Mouse (Mus musculus): Measurements from ENCODE around the gene Timm9. TPM values are rescaled to one million over a fixed set of nuclear protein-coding genes. Genes with fewer than 3 reads are reported as not detected.

The Timm9 gene
- total and polyA plus RNA-seq, 2 experiments from 2014 or later, result 58.0 to 147 TPM

DNA sequence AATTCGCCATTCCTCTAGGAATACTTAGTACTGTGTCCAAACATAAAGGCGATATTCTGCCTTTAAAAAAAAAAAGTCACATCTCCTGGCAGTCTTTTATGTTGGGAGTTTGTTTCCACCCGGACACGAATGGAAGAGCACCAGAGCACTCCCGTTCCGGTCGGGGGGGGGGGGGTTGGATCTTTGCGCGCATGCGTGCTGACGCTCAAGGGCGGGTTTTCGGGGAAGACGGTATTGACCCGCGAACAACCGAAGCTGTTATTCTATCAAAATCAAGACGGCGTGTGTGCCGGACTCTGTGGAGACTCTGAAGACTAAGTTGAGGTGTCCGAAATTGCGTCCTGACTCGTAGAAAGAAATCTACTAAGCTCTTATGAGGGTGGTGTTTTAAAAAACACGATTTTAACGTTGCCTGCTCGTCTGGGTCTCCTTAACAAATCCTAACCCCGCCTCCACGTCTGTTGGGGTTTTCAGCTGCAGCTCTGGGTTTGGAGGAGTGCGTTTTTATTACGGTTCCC lies 549 bp upstream of the Timm9 start:
- 0 out of 2 replicates have a peak, but pooled peaks cover 7% of the 10 kb centered on the region for H3K4me1 ChIP-seq (ENCODE audit: insufficient read depth, low read length)
- no peak for TF ChIP-seq CTCF (IDR thresholded peaks at IDR 0.05; ENCODE audit: low read depth)
- no peaks in the 10 kb centered on the region for H3K27me3 ChIP-seq (ENCODE audit: insufficient read depth, low read length)
- DNase-seq (ENCODE audit: low spot score) (peak; percentile 95), ATAC-seq (peak; percentile 87)
- H3K27ac ChIP-seq, result peak overlapping the region; percentile 86
- peak overlapping the region; percentile 88 for H3K9ac ChIP-seq (replicated peaks; ENCODE audit: low read length)
- H3K4me3 ChIP-seq (ENCODE audit: low read length), result peak overlapping the region; percentile 98
- no peaks in the 10 kb centered on the region for H3K9me3 ChIP-seq (ENCODE audit: low read length)
- H3K4me2 ChIP-seq (ENCODE audit: low read depth, low read length), result peak overlapping the region; percentile 83
- 0% methylated on average over 30 of the region's 30 CpGs for WGBS
- peaks cover 12% of the 10 kb centered on the region; the same call in 1 of the 2 replicates for H3K36me3 ChIP-seq (ENCODE audit: insufficient read depth, low read length)

DNA sequence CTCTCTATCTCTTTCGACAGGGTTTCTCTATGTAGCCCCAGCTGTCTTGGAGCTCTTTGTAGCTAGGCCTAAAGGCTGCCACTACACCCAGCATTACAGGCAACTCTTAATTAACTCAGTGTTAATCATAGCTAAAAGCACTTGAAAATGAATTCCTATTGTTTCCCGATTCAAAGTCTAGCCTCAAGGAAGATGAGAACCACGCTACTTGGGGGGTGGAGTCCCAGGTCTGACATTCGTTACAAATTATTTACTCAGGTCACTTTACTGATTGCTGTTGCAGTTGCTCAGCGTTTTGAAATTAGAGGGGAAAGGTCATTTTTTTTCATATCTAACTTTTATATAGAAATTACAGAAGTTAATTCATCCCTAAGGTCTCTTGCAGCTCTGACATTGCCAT lies 903 bp downstream of the Timm9 start:
- ATAC-seq (no peak), DNase-seq (ENCODE audit: low spot score) (no peak)
- H3K9ac ChIP-seq (replicated peaks; ENCODE audit: low read length), result peak overlapping the region; percentile 88
- peak overlapping the region; percentile 98 for H3K4me3 ChIP-seq (ENCODE audit: low read length)
- 29% methylated on average over 5 of the region's 5 CpGs for WGBS
- no peaks in the 10 kb centered on the region for H3K27me3 ChIP-seq (ENCODE audit: insufficient read depth, low read length)
- H3K27ac ChIP-seq, result no peak overlapping the region
- TF ChIP-seq CTCF (IDR thresholded peaks at IDR 0.05; ENCODE audit: low read depth), result no peak
- H3K4me1 ChIP-seq (ENCODE audit: insufficient read depth, low read length), result 0 out of 2 replicates have a peak, but pooled peaks cover 7% of the 10 kb centered on the region
- H3K4me2 ChIP-seq (ENCODE audit: low read depth, low read length), result peak overlapping the region; percentile 83
- H3K36me3 ChIP-seq (ENCODE audit: insufficient read depth, low read length), result peaks cover 15% of the 10 kb centered on the region; the same call in 1 of the 2 replicates
- no peaks in the 10 kb centered on the region for H3K9me3 ChIP-seq (ENCODE audit: low read length)

DNA sequence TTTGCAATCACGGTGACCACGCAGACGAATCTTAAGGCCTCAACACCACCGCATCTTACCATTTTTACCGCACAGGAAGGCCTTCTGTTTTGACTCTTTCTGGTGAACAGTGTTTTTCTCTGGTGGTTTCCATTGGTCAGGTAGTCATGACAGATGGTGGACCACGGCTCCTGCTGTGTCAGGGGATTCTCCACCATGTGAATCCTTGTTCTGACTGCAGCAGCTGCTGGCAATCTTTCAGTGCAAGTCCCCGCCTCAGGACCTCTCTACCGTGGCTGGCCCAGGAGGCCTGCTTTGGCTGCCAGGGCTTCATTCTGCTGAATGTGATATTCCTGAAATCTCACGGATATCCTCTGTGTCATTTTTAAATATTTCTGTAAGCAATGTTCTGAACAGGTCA lies 13.2 kb downstream of the Timm9 start:
- no peak overlapping the region for H3K9ac ChIP-seq (replicated peaks; ENCODE audit: low read length)
- no peak overlapping the region; the same call in 1 of the 2 replicates for H3K27ac ChIP-seq
- H3K4me1 ChIP-seq (ENCODE audit: insufficient read depth, low read length), result no peaks in the 10 kb centered on the region
- DNase-seq (ENCODE audit: low spot score) (peak; percentile 75), ATAC-seq (peak; percentile 79)
- no peak for TF ChIP-seq CTCF (IDR thresholded peaks at IDR 0.05; ENCODE audit: low read depth)
- H3K36me3 ChIP-seq (ENCODE audit: insufficient read depth, low read length), result peaks cover 12% of the 10 kb centered on the region; the same call in 1 of the 2 replicates
- 68% methylated on average over 9 of the region's 9 CpGs for WGBS
- H3K27me3 ChIP-seq (ENCODE audit: insufficient read depth, low read length), result no peaks in the 10 kb centered on the region
- H3K4me3 ChIP-seq (ENCODE audit: low read length), result no peak overlapping the region
- H3K9me3 ChIP-seq (ENCODE audit: low read length), result no peaks in the 10 kb centered on the region
- no peak overlapping the region for H3K4me2 ChIP-seq (ENCODE audit: low read depth, low read length)

DNA sequence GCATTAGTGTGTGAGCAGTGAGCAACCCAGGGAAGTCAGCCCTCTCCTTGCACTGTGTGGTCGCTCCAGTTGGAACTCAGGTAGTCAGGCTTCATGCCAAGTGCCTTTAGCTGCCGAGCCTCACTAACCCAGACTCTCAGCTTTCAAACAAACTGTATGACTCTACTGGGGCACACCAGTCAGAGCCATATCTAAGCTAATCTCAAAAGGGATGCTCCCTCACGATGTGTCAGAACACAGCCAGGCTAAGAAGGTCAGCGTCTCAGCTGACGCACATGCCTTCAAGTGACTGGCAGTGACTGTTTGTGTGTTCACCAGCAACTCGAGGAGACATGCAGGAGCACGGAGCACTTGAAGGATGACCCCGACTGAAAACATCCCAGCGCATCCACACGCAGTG lies 13.8 kb downstream of the Timm9 start:
- no peak overlapping the region for H3K4me2 ChIP-seq (ENCODE audit: low read depth, low read length)
- H3K9ac ChIP-seq (replicated peaks; ENCODE audit: low read length), result no peak overlapping the region
- DNase-seq (ENCODE audit: low spot score) (no peak), ATAC-seq (0 out of 2 replicates have a peak, but pooled peaks have one; percentile 12)
- no peak overlapping the region for H3K4me3 ChIP-seq (ENCODE audit: low read length)
- WGBS, result 85% methylated on average over 10 of the region's 10 CpGs
- H3K4me1 ChIP-seq (ENCODE audit: insufficient read depth, low read length), result no peaks in the 10 kb centered on the region
- TF ChIP-seq CTCF (IDR thresholded peaks at IDR 0.05; ENCODE audit: low read depth), result no peak
- H3K27me3 ChIP-seq (ENCODE audit: insufficient read depth, low read length), result no peaks in the 10 kb centered on the region
- peak overlapping the region; percentile 45; the same call in 1 of the 2 replicates for H3K27ac ChIP-seq
- peaks cover 12% of the 10 kb centered on the region; the same call in 1 of the 2 replicates for H3K36me3 ChIP-seq (ENCODE audit: insufficient read depth, low read length)
- no peaks in the 10 kb centered on the region for H3K9me3 ChIP-seq (ENCODE audit: low read length)

DNA sequence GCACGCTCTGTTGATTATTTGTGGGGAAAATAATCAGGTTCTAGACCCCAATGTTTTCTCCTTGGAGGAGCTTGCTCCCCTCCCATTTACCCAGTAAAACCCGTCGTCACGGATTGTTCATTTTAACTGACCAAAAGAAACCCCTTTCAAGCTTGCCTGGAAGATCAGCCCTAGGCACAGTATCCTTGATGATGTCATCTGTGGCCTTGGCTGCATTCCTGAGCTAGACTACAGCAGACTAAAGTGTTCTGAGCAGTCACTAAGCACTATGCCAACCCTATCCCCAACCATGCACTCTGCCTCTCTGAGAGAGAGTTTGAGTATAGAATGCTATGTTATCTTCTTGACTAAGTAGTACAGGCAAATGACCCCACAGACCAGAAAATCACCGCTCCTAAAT lies 20.1 kb downstream of the Timm9 start:
- Histone ChIP-seq H3K4me1 (ENCODE audit: insufficient read depth, low read length) (peaks cover 4% of the 10 kb centered on the region; the same call in 1 of the 2 replicates), H3K9me3 (ENCODE audit: low read length) (no peaks in the 10 kb centered on the region), H3K4me3 (ENCODE audit: low read length) (no peak overlapping the region), H3K27ac (no peak overlapping the region), H3K4me2 (ENCODE audit: low read depth, low read length) (no peak overlapping the region), H3K36me3 (ENCODE audit: insufficient read depth, low read length) (no peaks in the 10 kb centered on the region), H3K27me3 (ENCODE audit: insufficient read depth, low read length) (no peaks in the 10 kb centered on the region), H3K9ac (replicated peaks; ENCODE audit: low read length) (no peak overlapping the region)
- TF ChIP-seq CTCF (IDR thresholded peaks at IDR 0.05; ENCODE audit: low read depth), result no peak
- ATAC-seq (no peak), DNase-seq (ENCODE audit: low spot score) (no peak)
- 77% methylated on average over 5 of the region's 5 CpGs for WGBS

DNA sequence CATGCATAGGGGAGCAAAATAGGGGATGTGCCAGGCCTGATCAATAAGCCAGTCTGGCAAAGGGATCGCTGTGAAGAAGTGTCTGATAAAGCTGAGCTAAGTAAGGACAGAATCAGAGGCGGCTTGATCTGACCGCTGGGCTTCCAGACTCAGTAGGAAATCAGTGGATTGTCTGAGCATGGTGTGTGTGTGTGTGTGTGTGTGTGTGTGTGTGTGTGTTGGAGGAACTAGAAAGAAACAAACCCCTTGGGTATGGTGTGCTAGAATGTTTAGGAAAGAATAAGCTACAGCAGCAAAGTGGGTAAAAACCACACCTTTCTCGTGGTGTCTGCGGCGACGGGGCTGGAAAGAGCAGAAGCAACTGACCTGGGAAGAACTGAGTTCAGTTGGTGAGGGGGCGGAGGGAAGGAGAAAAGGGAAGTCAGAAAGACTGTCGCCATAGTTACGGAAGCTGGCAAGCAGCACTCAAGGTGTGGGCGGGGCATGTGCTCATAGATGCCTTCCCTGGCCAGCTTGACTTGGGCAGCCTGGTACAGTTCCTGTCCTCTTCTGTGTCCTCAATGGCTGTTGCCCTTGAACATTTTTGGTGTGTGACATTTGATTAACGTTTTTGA lies 22.7 kb downstream of the Timm9 start:
- Histone ChIP-seq H3K9me3 (ENCODE audit: low read length) (no peaks in the 10 kb centered on the region), H3K4me2 (ENCODE audit: low read depth, low read length) (peak overlapping the region; percentile 38), H3K27ac (no peak overlapping the region), H3K36me3 (ENCODE audit: insufficient read depth, low read length) (no peaks in the 10 kb centered on the region), H3K4me1 (ENCODE audit: insufficient read depth, low read length) (peaks cover 4% of the 10 kb centered on the region; the same call in 1 of the 2 replicates), H3K27me3 (ENCODE audit: insufficient read depth, low read length) (no peaks in the 10 kb centered on the region), H3K9ac (replicated peaks; ENCODE audit: low read length) (no peak overlapping the region), H3K4me3 (ENCODE audit: low read length) (no peak overlapping the region)
- ATAC-seq (peak; percentile 87), DNase-seq (ENCODE audit: low spot score) (peak; percentile 81)
- 22% methylated on average over 12 of the region's 12 CpGs for WGBS
- TF ChIP-seq CTCF (IDR thresholded peaks at IDR 0.05; ENCODE audit: low read depth), result no peak

DNA sequence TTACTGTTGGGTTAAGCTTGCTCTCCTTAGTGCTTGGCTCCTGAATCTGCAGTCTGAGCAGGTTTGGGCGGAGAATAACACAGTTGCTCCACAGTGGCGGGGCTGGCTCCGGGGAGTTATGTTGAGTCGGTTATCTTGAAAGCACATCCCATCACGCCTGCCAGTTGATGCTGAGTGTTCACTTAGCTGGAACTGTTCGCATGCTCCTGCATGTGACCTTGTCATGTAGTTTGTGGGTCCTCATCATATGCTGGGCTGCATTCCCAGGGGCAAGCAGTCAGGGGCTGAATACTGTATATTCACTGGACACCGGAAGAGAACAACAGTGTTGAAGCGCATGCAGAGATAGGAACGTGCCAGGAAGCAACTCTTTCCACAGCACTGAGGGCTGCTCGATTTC lies 23.4 kb downstream of the Timm9 start:
- 79% methylated on average over 10 of the region's 10 CpGs for WGBS
- no peak overlapping the region for H3K4me3 ChIP-seq (ENCODE audit: low read length)
- 0 out of 2 replicates have a peak, but pooled peaks have one; percentile 37 for ATAC-seq

More for the DNA sequence above, 23.4 kb downstream of the Timm9 start:
- Histone ChIP-seq H3K36me3 (ENCODE audit: insufficient read depth, low read length) (no peaks in the 10 kb centered on the region), H3K27me3 (ENCODE audit: insufficient read depth, low read length) (no peaks in the 10 kb centered on the region), H3K4me1 (ENCODE audit: insufficient read depth, low read length) (peaks cover 4% of the 10 kb centered on the region; the same call in 1 of the 2 replicates), H3K9ac (replicated peaks; ENCODE audit: low read length) (no peak overlapping the region), H3K9me3 (ENCODE audit: low read length) (no peaks in the 10 kb centered on the region), H3K27ac (no peak overlapping the region), H3K4me2 (ENCODE audit: low read depth, low read length) (no peak overlapping the region)
- DNase-seq (ENCODE audit: low spot score), result no peak
- no peak for TF ChIP-seq CTCF (IDR thresholded peaks at IDR 0.05; ENCODE audit: low read depth)
